Mouse (Mus musculus) kidney, embryonic 15.5 days (tissue): ENCODE results near the gene Nfic. TPM values are rescaled to one million over a fixed set of nuclear protein-coding genes. Genes with fewer than 3 reads are reported as not detected.
A peak's percentile ranks its signal among the peaks of the same experiment; 100 is the strongest.

Experiments
- ATAC-seq: fragments of 200-750 bp; cut with Nextera tagmentation; replicated peaks from 2 replicates; pipeline ENCODE4 v1.8.0; 2017; ENCODE audit warnings: moderate TSS enrichment; ENCODE audit not compliant: low FRiP score
- H3K27ac ChIP-seq: fragments of 300-500 bp; sonication (generic); 2 replicates; pipeline ENCODE4 v1.5.1; 2015; ENCODE audit warnings: mild to moderate bottlenecking, inconsistent platforms
- H3K27me3 ChIP-seq: fragments of 300-500 bp; sonication (generic); 2 replicates; pipeline ENCODE4 v1.6.1; 2015; ENCODE audit warnings: inconsistent platforms
- H3K36me3 ChIP-seq: fragments of 300-500 bp; sonication (generic); 2 replicates; pipeline ENCODE4 v1.6.1; 2015; ENCODE audit warnings: inconsistent platforms
- H3K4me1 ChIP-seq: fragments of 300-500 bp; sonication (generic); 2 replicates; pipeline ENCODE4 v1.6.1; 2015; ENCODE audit warnings: inconsistent platforms
- H3K4me2 ChIP-seq: fragments of 300-500 bp; sonication (generic); 2 replicates; pipeline ENCODE4 v1.6.1; 2015; ENCODE audit warnings: moderate library complexity, mild to moderate bottlenecking, inconsistent platforms
- H3K4me3 ChIP-seq: fragments of 300-500 bp; sonication (generic); replicated peaks from 2 replicates; pipeline ENCODE4 v1.5.1; 2015; ENCODE audit warnings: mild to moderate bottlenecking, inconsistent platforms
- H3K9ac ChIP-seq: fragments of 300-500 bp; sonication (generic); 2 replicates; pipeline ENCODE4 v1.6.1; 2015; ENCODE audit warnings: mild to moderate bottlenecking, inconsistent platforms
- H3K9me3 ChIP-seq: fragments of 300-500 bp; sonication (generic); replicated peaks from 2 replicates; pipeline ENCODE4 v1.6.1; 2016; ENCODE audit warnings: inconsistent platforms
- WGBS: fragments of 180-500 bp; shearing (Covaris S2); methylation state at CpG from one replicate; pipeline ENCODE4 v1.1.7; 2015; ENCODE audit warnings: mixed read lengths; 5-methylcytosine and 5-hydroxymethylcytosine counted together
- polyA plus RNA-seq: library from polyadenylated mRNA; unstranded; fragments of >200 nt; fragmentation: Nextera tagmentation; extraction: Ambion mirVana; gene quantifications from 2 replicates; pipeline ENCODE4 v1.2.1, GENCODE M21; 2015

The Nfic gene
- polyA plus RNA-seq, 1 experiment from 2014 or later = 84.5 TPM

- no peaks in the 10 kb centered on the region for H3K27me3 ChIP-seq
- no peak overlapping the region for H3K27ac ChIP-seq
- H3K4me2 ChIP-seq = peak overlapping the region; percentile 94
- H3K4me1 ChIP-seq = peaks cover 38% of the 10 kb centered on the region
- ATAC-seq = no peak
- H3K9me3 ChIP-seq = no peaks in the 10 kb centered on the region
- H3K36me3 ChIP-seq = peaks cover 37% of the 10 kb centered on the region
- 71% methylated on average over 6 of the region's 6 CpGs for WGBS
- H3K9ac ChIP-seq = peak overlapping the region; percentile 88
- H3K4me3 ChIP-seq = peak overlapping the region; percentile 94
These were observed 39.7 kb upstream of the Nfic start for GRCm38 (mm10) chr10:81495151-81495550.

DNA sequence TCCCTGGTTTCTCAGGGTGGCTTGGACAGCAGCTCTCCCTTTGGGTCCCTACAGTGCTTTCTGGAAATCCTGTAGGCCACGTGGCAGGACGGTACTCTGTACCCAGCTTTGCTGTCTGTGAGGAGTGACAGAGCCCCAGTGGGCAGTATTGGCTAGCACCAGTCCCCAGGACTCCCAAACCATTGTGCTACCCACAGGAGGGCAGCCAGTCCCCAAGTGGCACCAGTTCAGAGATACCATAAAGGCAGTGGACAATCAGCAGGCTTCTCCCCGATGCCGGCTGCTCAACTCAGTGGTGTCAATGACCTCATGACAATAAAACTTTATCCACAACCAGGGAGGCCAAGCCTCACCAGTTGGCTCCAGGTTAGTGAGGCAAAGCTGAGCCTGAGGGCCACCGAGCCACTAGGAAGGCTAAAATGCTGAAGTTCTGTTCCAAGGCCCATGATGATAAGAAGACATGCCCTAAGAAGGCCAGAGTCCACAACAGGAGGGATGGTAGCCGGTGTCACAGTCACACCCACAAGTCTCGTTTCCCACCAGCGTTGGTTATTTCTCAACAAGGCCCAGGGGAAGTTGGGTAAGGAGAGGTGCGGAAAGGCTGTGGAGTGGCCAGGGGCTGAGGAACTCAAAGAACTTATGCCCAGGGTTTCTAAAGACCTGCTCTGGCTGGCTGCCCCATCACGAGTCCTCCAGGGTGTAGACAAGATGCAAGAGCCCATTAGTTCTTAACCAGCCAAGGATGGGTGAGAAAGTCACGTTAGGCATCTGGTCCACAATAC, 39.0 kb upstream of the Nfic start:
- H3K4me2 ChIP-seq = peak overlapping the region; percentile 94
- ATAC-seq = no peak
- H3K4me1 ChIP-seq = peaks cover 35% of the 10 kb centered on the region
- 75% methylated on average over 11 of the region's 11 CpGs for WGBS
- peak overlapping the region; percentile 94; the same call in 1 of the 2 replicates for H3K4me3 ChIP-seq
- H3K36me3 ChIP-seq = peaks cover 44% of the 10 kb centered on the region
- peak overlapping the region; percentile 88; the same call in 1 of the 2 replicates for H3K9ac ChIP-seq
- H3K27me3 ChIP-seq = no peaks in the 10 kb centered on the region
- no peaks in the 10 kb centered on the region for H3K9me3 ChIP-seq
- H3K27ac ChIP-seq = no peak overlapping the region

- H3K9me3 ChIP-seq = no peaks in the 10 kb centered on the region
- peak overlapping the region; percentile 94; the same call in 1 of the 2 replicates for H3K4me3 ChIP-seq
- WGBS = 75% methylated on average over 8 of the region's 8 CpGs
- H3K27ac ChIP-seq = no peak overlapping the region
- H3K36me3 ChIP-seq = peaks cover 51% of the 10 kb centered on the region
- no peaks in the 10 kb centered on the region for H3K27me3 ChIP-seq
- H3K9ac ChIP-seq = no peak overlapping the region
- peaks cover 34% of the 10 kb centered on the region for H3K4me1 ChIP-seq
- H3K4me2 ChIP-seq = no peak overlapping the region
- ATAC-seq = no peak
These were observed 38.3 kb upstream of the Nfic start for GRCm38 (mm10) chr10:81493601-81494220.

DNA sequence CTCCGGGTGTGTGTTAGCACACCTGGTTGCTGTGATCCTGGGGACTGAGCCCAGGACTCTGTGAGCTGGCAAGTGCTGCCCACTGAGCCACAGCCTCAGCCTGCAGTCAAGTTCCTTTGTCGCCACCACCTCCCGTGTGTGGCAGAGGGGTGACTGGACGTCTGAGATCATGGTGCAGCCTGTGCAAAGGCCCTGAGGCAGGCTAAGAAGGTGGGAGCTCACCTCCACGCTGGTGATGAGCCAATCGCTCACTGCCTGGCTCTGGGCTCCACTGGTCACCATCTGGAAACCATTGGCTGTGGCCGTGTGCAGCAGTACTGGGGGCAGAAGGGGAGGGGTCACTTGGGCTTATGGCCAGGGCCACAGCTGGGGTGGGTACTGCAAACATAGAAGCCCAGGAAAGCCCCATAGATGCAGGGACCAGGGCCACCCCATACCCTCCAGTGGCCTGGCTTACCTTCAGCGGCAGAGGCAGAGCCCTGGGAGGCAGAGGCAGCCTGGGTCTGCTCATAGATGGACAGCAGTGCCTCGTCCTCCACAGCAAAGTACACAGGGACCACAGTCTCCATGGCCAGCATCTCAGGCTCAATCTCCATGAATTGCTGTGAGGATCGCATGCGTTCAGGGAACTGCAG, 37.3 kb upstream of the Nfic start:
- no peak for ATAC-seq
- WGBS = 88% methylated on average over 11 of the region's 11 CpGs

DNA sequence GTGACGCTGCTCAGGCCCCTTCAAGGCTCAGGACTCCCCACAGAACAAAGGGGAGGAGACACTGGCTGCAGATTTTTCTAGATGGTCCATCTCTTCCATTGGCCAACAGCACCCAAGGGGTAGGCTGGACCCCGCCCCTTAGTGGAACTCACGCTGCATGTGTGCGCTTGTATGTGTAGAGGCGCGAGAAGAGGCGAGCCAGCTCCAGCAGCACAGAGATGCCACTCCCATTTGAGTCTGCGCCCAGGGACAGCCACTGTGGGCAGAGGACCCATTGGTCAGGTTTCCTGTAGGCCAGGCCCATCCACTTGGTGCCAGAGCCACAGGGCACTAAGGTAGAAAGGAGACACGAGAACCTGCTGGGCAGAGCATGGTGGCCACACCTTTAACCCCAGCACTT, 35.6 kb upstream of the Nfic start:
- WGBS = 93% methylated on average over 9 of the region's 9 CpGs

More for the DNA sequence above, 37.3 kb upstream of the Nfic start:
- no peaks in the 10 kb centered on the region for H3K27me3 ChIP-seq
- H3K27ac ChIP-seq = no peak overlapping the region
- H3K9ac ChIP-seq = no peak overlapping the region
- no peak overlapping the region for H3K4me2 ChIP-seq
- H3K9me3 ChIP-seq = no peaks in the 10 kb centered on the region
- H3K4me1 ChIP-seq = peaks cover 28% of the 10 kb centered on the region
- H3K4me3 ChIP-seq = no peak overlapping the region
- H3K36me3 ChIP-seq = peaks cover 61% of the 10 kb centered on the region

GRCm38 (mm10) chr10:81489941-81490340, 34.5 kb upstream of the Nfic start:
- no peak overlapping the region for H3K9ac ChIP-seq
- H3K27ac ChIP-seq = no peak overlapping the region
- peaks cover 12% of the 10 kb centered on the region for H3K4me1 ChIP-seq
- WGBS = 78% methylated on average over 14 of the region's 14 CpGs
- no peak for ATAC-seq
- H3K27me3 ChIP-seq = no peaks in the 10 kb centered on the region
- H3K36me3 ChIP-seq = peaks cover 77% of the 10 kb centered on the region
- no peak overlapping the region for H3K4me2 ChIP-seq
- H3K9me3 ChIP-seq = no peaks in the 10 kb centered on the region
- H3K4me3 ChIP-seq = no peak overlapping the region

More for the DNA sequence above, 35.6 kb upstream of the Nfic start:
- Histone ChIP-seq H3K27ac (no peak overlapping the region), H3K9me3 (no peaks in the 10 kb centered on the region), H3K4me3 (no peak overlapping the region), H3K27me3 (no peaks in the 10 kb centered on the region), H3K36me3 (peaks cover 77% of the 10 kb centered on the region), H3K9ac (no peak overlapping the region), H3K4me2 (no peak overlapping the region), H3K4me1 (peaks cover 19% of the 10 kb centered on the region)
- no peak for ATAC-seq

- Histone ChIP-seq H3K4me1 (no peaks in the 10 kb centered on the region), H3K4me3 (no peak overlapping the region), H3K36me3 (peaks cover 69% of the 10 kb centered on the region), H3K9me3 (no peaks in the 10 kb centered on the region), H3K4me2 (no peak overlapping the region), H3K9ac (no peak overlapping the region), H3K27ac (no peak overlapping the region), H3K27me3 (0 out of 2 replicates have a peak, but pooled peaks cover under 1% of the 10 kb centered on the region)
- no peak for ATAC-seq
- 89% methylated on average over 11 of the region's 11 CpGs for WGBS
These were observed 32.6 kb upstream of the Nfic start for GRCm38 (mm10) chr10:81488081-81488480.

DNA sequence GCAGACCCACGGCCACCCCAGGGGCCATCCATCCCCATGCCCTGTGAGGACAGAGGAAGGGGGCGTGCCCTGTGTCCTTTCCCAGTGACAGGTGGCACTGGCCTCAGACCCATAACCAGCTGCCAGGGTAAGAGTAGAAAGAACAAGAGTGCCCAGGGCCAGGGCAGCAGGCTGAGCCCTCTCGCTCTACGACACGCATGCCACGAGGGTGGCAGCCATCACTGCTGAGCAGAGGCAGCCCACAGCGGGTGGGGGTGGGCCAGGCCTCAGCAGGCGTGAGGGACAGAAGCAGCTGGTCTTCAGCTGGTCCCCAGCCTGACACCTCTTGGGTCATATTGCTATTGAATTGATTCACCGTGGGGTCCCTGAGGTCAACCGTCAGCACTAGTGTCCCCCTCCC, 31.1 kb upstream of the Nfic start:
- Histone ChIP-seq H3K9ac (no peak overlapping the region), H3K27me3 (peaks cover 15% of the 10 kb centered on the region), H3K36me3 (peaks cover 54% of the 10 kb centered on the region), H3K4me1 (peaks cover 10% of the 10 kb centered on the region; the same call in 1 of the 2 replicates), H3K4me2 (no peak overlapping the region), H3K27ac (no peak overlapping the region), H3K9me3 (no peaks in the 10 kb centered on the region), H3K4me3 (no peak overlapping the region)
- 86% methylated on average over 10 of the region's 10 CpGs for WGBS
- no peak for ATAC-seq

DNA sequence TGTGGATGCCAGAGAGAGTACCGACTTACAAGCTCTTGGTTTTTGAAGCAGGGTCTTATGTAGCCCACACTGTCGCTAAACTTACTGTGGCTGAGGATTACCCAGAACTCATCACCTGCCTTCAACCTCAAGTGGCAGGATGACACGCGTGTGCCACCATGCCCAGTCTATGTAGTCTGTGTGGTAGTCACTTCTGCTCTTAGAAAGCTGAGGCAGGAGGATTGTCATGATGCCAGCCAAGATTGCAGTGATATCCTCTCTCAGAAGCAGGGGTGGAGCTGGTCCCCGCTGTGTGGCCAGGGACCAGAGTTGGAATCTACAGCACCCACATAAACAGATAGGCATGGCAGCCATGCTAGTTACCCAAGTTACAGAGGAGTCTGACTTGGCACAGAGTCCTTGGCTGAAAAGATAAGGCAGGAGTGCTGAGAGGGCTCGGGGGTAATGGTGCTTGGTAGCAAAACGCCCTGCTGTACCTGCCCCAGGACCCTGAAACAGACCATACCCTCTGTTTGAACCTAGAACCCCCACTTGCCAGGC, 30.1 kb upstream of the Nfic start:
- no peak overlapping the region for H3K4me3 ChIP-seq
- H3K4me2 ChIP-seq = no peak overlapping the region
- 67% methylated on average over 7 of the region's 7 CpGs for WGBS
- peaks cover 10% of the 10 kb centered on the region; the same call in 1 of the 2 replicates for H3K4me1 ChIP-seq
- H3K9ac ChIP-seq = no peak overlapping the region
- H3K27ac ChIP-seq = no peak overlapping the region
- H3K36me3 ChIP-seq = peaks cover 44% of the 10 kb centered on the region
- peaks cover 24% of the 10 kb centered on the region for H3K27me3 ChIP-seq
- no peaks in the 10 kb centered on the region for H3K9me3 ChIP-seq
- ATAC-seq = no peak

GRCm38 (mm10) chr10:81485060-81485449, 29.6 kb upstream of the Nfic start:
- no peak for ATAC-seq

DNA sequence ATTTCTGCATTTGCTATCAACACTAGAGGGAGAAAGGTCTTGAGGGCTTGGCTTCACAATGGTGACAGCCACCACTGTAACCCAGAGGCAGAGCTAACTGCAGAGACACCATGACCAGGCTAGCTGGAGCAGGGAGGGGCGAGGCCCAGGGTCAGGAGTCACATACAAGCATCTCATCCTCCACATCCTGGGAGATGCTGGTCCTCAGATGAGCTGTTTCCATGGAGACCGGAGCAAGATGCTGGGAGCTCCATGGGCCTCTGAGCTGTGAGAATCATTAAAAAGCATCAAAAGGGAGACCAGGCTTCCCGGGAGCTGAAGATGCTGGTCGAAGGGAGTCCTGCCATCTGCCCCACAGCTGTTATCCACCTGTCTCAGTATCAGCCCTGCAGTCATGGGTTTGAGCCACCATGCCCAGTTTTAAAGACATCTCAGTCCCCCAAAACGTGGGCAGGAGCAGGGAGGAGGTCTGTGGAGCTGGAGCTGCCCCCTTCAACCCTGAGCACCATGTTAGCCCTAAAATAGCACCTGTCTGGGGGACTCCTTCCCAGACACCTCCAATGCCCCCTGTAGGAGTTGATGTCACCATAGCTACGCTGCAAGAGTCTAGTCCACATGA, 29.1 kb upstream of the Nfic start:
- no peak overlapping the region for H3K4me2 ChIP-seq
- WGBS = 54% methylated on average over 6 of the region's 6 CpGs
- H3K27me3 ChIP-seq = peaks cover 32% of the 10 kb centered on the region
- no peaks in the 10 kb centered on the region for H3K9me3 ChIP-seq
- no peak overlapping the region for H3K4me3 ChIP-seq
- peaks cover 34% of the 10 kb centered on the region for H3K36me3 ChIP-seq
- no peak for ATAC-seq
- no peak overlapping the region for H3K27ac ChIP-seq
- H3K4me1 ChIP-seq = peaks cover 10% of the 10 kb centered on the region; the same call in 1 of the 2 replicates
- no peak overlapping the region for H3K9ac ChIP-seq

More at GRCm38 (mm10) chr10:81485060-81485449, 29.6 kb upstream of the Nfic start:
- Histone ChIP-seq H3K4me1 (peaks cover 10% of the 10 kb centered on the region; the same call in 1 of the 2 replicates), H3K4me2 (no peak overlapping the region), H3K27me3 (peaks cover 29% of the 10 kb centered on the region), H3K4me3 (no peak overlapping the region), H3K36me3 (peaks cover 39% of the 10 kb centered on the region), H3K9ac (no peak overlapping the region), H3K9me3 (no peaks in the 10 kb centered on the region), H3K27ac (no peak overlapping the region)
- 24% methylated on average over 2 of the region's 2 CpGs for WGBS
